Mouse (Mus musculus): ENCODE results near the gene Mapk13.
"Not testable (repeated sequence)": the region's sequence is repeated elsewhere in the genome, so short reads cannot be mapped to it uniquely, and the experiment has no call there.

The Mapk13 gene

DNA sequence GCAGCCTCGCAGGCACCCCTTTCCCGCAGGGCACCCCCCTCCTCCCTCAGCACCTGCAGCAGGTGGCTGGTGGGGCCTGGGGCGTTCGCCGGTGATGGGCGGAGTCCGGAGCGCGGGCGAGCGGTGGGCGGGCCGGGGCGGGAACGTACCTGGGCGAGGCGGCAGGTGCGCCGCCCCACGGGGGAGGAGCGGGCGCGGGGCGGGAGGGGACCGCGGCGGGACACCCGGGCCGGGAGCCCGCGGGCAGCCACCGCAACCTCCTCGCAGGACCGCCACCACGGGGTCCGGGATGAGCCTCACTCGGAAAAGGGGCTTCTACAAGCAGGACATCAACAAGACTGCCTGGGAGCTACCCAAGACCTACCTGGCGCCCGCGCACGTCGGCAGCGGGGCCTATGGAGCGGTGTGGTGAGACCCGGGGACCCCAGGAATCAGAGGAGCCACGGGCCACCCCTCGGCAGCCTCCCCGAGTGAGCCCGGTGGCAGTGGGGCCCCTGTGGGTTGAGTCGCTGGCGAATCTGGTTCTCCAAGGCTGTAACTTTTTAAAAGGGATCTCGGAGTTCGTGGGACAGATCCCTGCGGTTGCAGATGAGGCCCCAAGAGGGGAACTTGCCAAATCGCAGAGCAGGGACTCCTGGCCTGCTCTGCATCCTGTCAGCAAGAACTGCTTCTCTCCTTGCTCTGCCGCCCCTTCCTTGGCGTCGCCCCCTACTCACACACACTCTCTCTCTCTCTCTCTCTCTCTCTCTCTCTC is at the start of gene Mapk13:
TSS of gene Mapk13 (plus strand) at position 177 of the 754 bp plus-strand sequence.
- peak; percentile 34 for DNase-seq (ENCODE audit: low read depth, low spot score)

DNA sequence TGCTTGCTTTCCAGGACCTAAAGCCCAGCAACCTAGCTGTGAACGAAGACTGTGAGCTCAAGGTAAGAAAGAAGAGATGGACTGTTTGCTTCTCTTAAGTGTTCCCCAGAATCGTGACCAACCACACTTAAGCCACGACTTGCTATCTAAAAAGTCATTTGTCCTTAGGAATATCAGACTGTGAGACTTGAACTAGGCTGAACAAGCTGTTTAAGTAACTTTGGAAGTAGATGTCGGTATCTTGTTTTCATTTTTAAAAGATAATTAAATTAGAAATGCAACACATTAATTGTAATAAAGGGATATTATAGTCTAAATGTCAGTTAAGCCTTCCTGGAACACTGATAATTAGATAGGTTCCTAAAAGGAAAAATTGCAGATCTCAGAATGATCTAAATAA is 43.3 kb upstream of the Mapk13 start, which contains the start of gene AC170998.1:
TSS of gene AC170998.1 (plus strand) at position 301 of the 400 bp plus-strand sequence.
- no peak for DNase-seq (ENCODE audit: low read depth, low spot score)

DNA sequence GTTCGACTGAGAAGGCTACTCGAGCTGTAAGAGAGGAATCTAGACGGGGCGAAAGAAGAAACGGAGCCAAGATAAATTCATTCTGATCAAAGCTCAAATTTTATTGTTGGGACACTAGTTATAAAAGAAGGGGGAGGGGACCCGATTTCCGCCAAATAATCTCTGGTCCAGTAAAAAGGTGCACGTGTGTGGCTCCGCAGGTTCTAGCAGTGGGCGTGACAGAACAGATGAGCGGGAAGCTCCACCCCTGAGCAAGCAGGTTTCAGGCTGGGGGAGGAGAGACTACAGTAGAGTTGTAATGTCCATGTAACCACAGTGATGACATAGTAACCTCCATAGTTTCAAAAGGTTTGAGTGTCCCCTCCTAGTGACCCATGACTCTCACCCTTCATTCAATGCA is 41.6 kb upstream of the Mapk13 start:
- DNase-seq (ENCODE audit: low read depth, low spot score) = not testable (repeated sequence)

DNA sequence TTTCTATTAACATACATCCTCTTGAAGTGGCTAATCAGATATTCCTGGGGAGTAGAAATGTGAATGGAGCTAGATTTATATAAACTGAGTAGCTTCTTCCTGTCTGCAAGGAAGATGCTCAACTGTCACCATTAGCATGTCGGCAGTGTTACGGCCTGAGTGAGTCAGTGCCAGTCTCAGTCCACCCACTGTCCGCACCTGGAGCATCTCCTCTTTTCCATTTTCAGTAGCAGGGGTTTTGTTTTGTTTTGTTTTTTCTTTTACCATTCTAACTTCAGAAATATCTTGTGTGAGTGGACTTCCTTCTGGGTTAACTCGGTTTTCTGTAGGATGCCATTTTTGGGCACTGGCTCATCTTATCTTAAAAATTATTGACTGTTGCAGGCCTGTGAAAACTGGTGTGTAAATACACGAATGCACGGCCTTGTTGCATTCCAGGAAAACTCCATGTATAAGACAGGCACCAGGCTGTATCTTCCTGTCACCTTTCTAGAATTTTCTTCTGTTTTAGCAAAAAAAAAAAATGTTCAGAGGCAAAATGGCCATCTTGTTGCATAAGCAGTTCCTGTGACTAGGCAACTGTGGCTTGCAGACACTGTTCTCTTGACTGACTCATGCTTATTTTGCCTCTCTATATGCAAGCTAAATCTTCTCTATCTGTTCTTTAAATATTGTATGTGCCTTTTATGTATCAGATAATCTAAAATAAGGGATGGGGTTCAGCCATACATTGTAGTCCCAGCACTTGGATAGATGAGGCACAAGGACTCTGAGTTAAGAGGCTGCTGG is 33.6 kb upstream of the Mapk13 start:
- no peak for DNase-seq (ENCODE audit: low read depth, low spot score)

DNA sequence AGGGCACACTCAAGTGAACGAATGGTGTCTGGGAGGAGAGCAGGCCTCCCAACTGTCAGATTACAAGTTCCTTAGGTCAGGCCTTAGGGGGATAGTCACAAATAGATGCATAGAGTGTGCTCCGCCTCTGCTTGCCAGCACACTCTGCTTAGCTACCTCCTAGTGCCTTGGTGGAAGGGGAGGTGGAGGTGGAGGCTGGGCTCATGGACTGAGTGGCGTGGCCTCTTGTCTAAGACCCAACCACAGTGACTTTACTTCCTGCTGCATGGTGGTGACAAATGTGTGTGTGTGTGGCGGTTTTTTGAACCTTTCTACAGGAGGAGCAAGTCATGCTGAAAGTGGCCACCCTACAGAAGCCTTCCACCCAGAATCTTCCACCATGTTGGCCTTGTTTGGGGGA is 32.6 kb upstream of the Mapk13 start:
- no peak for DNase-seq (ENCODE audit: low read depth, low spot score)

DNA sequence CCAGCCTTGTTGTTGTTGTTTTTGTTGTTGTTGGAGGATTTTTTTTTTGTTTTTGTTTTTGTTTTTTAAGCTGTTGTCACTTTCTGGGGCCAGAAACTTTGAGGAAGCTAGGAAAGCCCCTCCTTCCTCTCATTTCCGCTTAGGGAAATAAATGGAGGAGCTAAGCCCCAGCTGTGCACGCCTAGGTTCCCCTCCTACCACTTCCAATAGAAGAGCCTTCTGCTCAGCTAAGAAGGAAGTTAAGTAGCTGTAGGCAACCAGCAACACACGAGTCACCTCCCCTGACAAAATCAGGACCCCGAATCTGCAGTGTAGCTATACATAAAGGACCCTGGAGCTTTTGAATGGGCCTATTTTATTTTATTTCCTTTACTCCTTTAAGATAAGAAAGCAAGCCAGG is 31.1 kb upstream of the Mapk13 start:
- DNase-seq (ENCODE audit: low read depth, low spot score) = no peak

DNA sequence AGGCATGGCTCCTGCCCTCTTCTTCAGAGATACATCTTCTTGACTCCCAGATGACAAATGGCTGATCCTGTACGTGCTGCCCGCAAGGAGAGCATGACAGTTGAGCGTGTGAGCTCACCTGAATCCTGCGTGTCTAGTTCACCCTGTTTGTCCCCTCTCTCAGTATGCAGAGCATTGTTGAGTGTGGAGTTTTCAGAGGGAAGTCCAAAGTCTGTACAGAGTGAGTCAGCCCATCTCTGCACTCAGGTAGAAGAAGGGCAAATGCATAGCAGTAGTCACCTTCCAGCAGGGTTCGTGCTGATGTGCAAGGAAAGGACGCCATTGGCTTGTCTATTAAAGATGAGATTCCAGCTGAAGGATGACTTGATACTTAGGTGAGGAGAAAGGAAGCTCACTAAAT is 29.9 kb upstream of the Mapk13 start:
- no peak for DNase-seq (ENCODE audit: low read depth, low spot score)

DNA sequence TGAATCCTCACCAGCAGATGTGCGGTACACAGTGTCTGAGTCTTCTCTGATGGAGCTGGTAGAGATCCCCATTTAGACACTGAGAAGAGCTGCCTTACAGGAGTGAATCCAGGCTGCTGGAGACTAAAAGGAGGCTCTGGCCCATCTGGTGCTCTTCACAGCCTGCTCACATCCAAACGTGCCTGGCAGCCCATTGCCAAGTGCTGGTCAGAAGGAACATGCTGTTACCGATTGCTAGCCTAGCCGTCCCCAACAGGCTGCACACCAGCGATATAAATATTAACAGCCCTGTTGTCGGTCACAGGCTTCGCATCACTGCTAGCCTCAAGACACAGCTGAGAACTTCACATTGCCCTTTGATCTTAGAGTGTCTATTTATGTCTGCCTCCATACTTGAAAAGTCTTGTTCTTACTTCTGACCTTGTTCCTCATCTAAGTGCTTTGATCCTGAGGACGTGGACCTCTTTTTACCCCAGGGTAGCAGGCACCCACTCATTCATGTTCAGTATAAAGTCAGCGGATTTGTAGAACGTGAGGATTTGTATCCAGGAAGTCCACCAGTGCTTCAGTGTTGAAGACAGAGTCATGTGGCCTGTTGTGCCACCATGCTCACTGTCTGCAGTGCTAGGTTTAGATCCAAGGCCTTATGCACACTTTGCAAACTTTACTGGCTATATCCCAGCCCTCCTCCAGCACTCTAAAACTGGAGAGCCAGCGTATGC is 25.8 kb upstream of the Mapk13 start:
- no peak for DNase-seq (ENCODE audit: low read depth, low spot score)

DNA sequence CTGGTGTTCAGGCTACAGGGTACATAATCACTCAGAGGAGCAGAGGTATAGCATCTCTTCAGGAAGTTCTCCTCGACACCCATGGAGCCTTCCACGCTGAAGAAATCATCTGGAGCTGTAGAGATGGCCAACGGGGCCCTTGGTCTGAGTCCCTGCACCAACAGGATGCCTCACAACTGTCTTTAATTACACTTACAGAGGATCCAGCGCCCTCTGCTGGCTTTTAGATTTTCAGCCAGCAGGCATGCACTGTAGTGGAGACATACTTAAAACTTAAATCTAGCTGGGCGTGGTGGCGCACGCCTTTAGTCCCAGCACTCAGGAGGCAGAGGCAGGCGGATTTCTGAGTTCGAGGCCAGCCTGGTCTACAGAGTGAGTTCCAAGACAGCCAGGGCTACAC is 25.2 kb upstream of the Mapk13 start:
- peak; percentile 56 for DNase-seq (ENCODE audit: low read depth, low spot score)

DNA sequence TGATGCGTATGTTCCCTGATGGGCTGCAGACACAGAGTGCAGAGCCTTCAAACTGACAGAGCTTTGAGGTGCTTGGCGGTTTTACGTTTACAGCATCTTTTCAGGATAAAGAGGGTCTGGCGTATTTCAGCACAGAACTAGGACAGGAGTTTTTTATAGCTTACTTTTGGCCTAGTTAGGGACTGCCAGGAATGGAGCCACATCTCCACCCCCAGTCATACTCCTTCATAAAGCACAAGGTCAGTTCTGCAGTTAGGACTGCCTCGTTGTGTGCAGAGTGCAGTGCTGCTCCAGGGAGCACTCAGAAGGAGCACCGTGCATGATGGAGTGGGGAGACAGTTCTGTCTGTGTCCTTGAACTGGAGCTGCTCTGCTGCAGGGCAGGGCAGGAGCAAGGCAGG is 23.3 kb upstream of the Mapk13 start:
- no peak for DNase-seq (ENCODE audit: low read depth, low spot score)

DNA sequence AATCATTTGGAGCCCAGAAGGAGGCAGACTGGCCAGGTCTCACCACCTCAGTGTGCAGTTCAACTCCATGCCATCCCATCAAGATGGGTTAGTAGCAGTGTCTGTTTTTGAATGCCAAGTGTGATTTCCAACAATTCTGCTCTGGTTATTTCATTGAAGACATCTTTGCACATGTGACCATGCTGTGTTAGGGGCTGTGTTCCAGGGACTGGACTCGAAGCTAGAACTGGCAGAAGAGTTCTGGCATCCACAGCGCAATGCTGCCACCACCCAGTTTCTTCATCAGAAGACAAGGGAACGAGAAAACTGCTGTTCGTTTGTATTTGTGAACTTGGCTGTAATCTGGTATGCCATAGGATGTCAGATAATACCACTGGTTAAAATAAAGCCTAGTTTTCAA is 21.1 kb upstream of the Mapk13 start:
- DNase-seq (ENCODE audit: low read depth, low spot score) = no peak

DNA sequence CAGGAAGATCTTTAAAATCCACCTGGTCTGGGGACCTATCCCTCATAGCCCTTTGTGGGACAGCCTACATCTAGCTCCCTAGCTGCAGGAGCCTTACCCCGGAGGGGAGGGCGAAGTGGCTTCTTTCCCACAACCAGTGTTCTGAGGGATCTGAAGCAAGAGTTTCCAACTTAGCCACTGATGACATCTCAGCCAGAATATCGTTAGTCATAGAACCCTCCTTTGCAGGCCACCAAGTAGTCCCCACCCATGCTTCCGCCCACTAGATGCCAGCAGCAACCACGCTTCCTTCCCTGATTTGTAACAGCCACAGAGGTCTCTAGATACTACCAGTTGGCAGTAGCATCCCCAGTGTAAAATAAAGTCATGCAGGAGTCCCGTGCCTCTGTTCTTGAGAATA is 18.5 kb upstream of the Mapk13 start:
- peak; percentile 33 for DNase-seq (ENCODE audit: low read depth, low spot score)

DNA sequence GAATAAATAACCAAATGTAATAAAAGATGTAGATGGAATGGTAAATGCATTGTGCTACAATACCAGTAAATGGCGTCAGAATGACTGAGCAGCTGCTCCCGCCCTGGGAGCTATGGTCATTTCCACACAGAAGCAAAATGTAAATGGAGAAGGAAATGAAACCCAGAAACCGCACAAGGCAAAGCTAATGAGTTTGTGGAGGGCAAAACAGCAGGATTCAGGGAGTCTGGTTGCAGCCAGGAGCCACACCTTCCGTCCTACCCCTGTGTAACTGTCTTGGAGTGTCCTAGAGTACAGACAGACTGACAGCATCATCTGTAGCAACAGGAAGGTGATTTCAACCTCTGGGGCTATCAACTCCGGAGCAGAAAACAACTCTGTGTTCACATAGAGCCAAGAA is 12.7 kb upstream of the Mapk13 start:
- no peak for DNase-seq (ENCODE audit: low read depth, low spot score)

DNA sequence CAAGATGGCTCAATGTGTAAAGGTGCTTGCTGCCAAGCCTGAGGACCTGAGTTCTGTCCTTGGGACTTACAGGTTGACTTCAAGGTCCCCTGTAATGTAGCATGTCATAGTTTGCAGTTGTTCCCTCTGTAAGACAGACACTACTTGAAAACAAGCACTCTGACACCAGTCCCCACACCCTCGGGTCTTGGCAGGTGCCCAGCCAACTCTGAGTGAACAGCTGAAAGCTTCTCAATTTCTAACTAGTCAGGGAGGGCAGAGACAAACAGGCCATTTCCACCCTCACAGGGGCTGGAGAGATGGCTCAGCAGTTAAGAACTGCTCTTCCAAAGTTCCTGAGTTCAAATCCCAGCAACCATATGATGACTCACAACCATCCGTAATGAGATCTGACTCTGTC is 11.6 kb upstream of the Mapk13 start:
- DNase-seq (ENCODE audit: low read depth, low spot score) = no peak

DNA sequence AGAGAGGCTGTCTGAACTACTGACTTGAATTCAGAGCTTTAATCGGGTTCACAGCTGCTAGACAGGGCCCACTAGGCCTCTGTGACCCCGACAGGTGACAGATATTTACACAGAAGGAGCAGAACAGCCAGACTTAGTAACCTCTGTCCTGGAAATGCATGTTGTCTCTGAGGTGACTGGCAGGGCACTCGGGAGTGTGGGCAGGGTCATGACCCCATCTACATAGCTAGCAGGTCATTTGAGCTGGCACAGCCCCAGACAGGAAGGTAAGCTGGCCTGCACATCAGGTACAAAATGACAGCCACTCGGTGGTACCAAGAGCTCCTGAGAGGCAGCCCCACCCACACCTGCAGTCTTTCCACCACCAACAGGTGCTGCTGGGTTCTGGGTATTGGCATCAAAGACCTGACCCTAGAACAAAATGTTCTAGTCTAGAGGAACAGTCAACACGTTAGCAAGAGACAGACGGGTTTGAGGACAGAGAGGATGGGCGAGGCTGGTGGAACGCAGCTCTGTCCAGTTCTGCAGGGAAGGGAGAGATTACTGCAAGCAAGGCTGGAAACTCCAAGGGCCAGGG is 8.3 kb upstream of the Mapk13 start:
- DNase-seq (ENCODE audit: low read depth, low spot score) = no peak

DNA sequence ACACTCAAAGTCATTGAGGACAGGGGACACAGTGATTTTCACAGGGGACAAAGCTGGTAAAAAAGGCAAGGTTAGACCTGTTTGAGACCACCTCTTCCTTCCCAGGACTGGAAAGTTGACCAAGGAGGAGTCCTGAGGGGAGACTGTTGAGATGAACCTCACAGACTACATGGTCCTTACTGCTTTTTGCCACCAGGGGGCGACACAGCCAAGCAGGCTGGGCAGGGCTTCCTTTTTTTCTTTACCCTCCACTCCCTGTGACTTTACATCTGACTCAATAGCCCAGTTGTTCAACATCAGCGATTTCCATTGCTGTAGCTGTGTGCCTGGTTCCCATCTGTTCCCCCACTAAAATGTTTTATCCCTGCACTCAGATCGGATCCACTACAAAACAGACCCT is 7.2 kb upstream of the Mapk13 start:
- DNase-seq (ENCODE audit: low read depth, low spot score) = peak; percentile 83

DNA sequence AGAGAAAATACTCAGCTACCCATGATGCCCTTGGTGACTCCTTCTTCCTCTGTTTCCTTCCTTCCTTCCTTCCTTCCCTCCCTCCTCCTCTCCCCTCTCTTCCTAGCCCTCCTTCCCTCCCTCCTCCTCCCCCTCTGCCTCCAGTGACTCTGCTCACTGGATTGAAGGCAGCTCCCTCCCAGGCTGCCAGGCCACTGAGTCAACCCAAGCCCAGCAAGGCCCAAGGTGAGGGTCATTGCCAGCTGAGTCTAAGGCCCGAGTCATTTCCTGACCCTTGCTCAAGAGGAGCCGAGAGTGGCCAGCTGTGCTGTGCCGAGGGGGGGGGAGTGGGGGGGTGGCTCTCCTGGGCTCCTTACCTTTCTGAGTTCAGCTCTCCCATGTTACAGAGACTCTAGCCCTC is 2.9 kb upstream of the Mapk13 start:
- DNase-seq (ENCODE audit: low read depth, low spot score) = no peak

DNA sequence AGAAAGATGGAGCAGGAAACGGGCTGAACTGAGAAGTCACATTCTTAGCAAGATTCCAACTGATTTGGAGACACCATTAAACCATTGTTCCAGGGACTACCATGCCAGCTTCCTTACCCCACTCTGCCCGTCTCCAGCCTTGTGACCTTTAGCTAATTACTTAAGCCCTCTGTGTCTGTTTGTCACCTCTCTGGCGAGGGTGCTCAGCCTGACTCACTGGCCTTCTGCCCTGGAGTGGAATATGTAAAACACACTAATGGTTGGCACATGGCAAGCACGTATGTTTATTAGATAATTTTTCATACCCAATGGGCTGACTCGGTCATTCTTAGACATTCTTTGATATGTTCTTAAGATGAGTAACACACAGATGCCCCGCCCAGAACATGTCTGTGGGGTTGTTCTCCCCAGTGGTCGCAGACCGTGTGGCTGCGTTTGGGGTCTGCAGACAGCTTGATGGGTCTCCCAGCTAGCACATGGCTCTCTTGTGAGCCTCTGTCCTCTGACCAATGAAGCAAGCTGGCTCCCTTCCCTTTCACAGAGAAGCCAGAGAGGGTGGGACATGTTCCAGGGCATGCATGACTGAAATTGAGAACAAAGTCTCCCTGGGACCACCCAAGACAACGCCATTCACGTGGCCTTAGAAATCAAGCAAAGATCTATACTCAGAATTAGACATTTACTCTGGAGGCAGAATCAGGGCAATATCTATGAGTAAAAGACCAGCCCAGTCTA is 2.1 kb upstream of the Mapk13 start:
- DNase-seq (ENCODE audit: low read depth, low spot score) = no peak

DNA sequence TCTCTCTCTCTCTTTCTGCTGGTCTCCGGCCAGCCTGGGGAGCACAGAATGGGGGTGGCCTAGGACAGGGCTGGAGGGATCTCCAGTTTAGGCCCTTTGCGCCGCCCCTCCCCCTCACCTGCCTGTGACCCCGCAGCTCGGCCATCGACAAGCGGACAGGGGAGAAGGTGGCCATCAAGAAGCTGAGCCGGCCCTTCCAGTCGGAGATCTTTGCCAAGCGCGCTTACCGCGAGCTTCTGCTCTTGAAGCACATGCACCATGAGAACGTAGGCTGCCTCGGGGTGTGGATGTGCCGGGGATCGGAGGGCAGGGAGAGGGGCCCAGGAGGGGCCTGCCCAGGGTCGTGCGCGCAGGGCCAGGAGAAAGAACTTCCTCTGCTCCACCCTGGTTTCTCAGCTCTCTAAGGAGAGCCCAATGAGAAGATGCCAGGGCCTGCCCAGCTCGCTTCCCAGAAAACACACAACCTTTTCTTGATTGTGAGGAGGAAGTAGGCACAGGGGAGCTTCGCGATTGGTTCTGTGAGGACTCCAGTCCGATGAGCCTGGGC is 851 bp downstream of the Mapk13 start:
- DNase-seq (ENCODE audit: low read depth, low spot score) = peak; percentile 17

DNA sequence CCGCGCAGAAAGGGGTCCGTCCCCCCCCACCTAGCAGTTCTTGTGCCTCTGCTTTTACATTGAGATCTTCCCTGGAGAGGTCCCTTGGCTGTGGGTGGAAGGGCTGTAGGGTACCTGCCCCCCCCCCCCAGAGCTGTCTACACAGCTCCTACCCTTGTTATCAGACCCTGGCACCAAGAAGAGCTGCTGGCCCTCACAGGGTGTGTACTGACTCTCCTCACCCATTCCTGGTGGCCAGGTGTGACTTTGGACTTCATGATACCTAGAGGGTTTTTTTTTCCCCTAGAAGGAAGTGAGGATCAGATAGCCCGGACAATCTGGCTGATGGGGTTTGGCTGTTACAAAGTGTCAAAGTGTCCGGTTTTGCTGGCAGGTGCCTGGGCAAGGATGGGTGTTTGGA is 2.2 kb downstream of the Mapk13 start:
- DNase-seq (ENCODE audit: low read depth, low spot score) = no peak

DNA sequence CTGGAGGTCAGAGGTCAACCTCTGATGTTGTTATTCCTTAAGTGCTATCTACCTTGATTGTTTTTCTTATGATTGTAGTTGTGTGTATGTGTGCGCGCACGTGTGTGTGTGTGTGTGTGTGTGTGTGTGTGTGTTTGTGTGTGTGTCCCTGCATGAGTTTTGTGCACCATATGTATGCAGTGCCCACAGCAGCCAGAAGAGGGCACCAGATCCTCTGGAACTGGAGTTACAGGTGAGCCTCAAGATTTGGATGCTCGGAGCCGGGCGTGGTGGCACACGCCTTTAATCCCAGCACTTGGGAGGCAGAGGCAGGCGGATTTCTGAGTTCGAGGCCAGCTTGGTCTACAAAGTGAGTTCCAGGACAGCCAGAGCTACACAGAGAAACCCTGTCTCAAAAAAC is 5.2 kb downstream of the Mapk13 start:
- DNase-seq (ENCODE audit: low read depth, low spot score) = peak; percentile 24
